Mouse (Mus musculus) myocyte (in vitro differentiated cells): ENCODE measurements around the gene Ercc4.

Source experiments
- E2F4 ChIP-seq: IDR thresholded peaks from one replicate; pipeline ENCODE4 v1.6.1; 2011; ENCODE audit warnings: mild to moderate bottlenecking, control low read depth, moderate library complexity; ENCODE audit not compliant: insufficient read depth
- POLR2A ChIP-seq: IDR thresholded peaks from one replicate; pipeline ENCODE4 v1.6.1; 2011; ENCODE audit warnings: low read depth, mild to moderate bottlenecking, control low read depth, moderate library complexity; ENCODE audit not compliant: insufficient read length
- POLR2AphosphoS2 ChIP-seq: IDR thresholded peaks from one replicate; pipeline ENCODE4 v1.6.1; 2011; ENCODE audit warnings: low read depth, control low read depth; ENCODE audit not compliant: insufficient read length
- USF1 ChIP-seq: IDR thresholded peaks from one replicate; pipeline ENCODE4 v1.6.1; 2011; ENCODE audit warnings: low read depth, mild to moderate bottlenecking, control low read depth, moderate library complexity

GRCm38 (mm10) chr16:13119641-13120350, 10.3 kb downstream of the Ercc4 start:
- TF ChIP-seq POLR2A: no peak
- TF ChIP-seq E2F4: no peak
- TF ChIP-seq USF1: no peak
- no peak for TF ChIP-seq POLR2AphosphoS2
